Mouse (Mus musculus): Measurements from ENCODE around the gene BC005624. TPM values are rescaled to one million over a fixed set of nuclear protein-coding genes. Genes with fewer than 3 reads are reported as not detected.
"Not testable (repeated sequence)": the region's sequence is repeated elsewhere in the genome, so short reads cannot be mapped to it uniquely, and the experiment has no call there.

The BC005624 gene
- polyA plus RNA-seq, 1 experiment = 43.6 TPM

GRCm38 (mm10) chr2:30952457-30952823 lies 29.6 kb downstream of the BC005624 start:
- Histone ChIP-seq H3K4me1 (ENCODE audit: control insufficient read depth, insufficient read depth, low read length) (no peaks in the 10 kb centered on the region), H3K4me3 (ENCODE audit: low read depth, low read length) (peak overlapping the region; percentile 20), H3K9me3 (replicated peaks; ENCODE audit: control insufficient read depth, insufficient read depth, low read length, poor library complexity, severe bottlenecking) (peaks cover 8% of the 10 kb centered on the region; the same call in 1 of the 2 replicates), H3K36me3 (ENCODE audit: control insufficient read depth, insufficient read depth, low read length, poor library complexity, severe bottlenecking) (peaks cover 13% of the 10 kb centered on the region), H3K27ac (ENCODE audit: insufficient read depth, low read length) (peak overlapping the region; percentile 24; the same call in 1 of the 2 replicates), H3K9ac (ENCODE audit: low read depth, poor library complexity, severe bottlenecking) (peak overlapping the region; percentile 98; the same call in 1 of the 2 replicates), H3K27me3 (ENCODE audit: control insufficient read depth, insufficient read depth, low read length, poor library complexity, severe bottlenecking) (no peaks in the 10 kb centered on the region)
- TF ChIP-seq EP300 (IDR thresholded peaks at IDR 0.05; ENCODE audit: insufficient read depth, low read depth, low read length) (no peak), CTCF (IDR thresholded peaks at IDR 0.05; ENCODE audit: low read depth, low read length) (no peak), POLR2A (IDR thresholded peaks at IDR 0.05; ENCODE audit: insufficient read depth, low read length) (no peak)

GRCm38 (mm10) chr2:30942603-30943011 lies 39.4 kb downstream of the BC005624 start:
- H3K27ac ChIP-seq (ENCODE audit: insufficient read depth, low read length) = peak overlapping the region; percentile 29; the same call in 1 of the 2 replicates
- TF ChIP-seq EP300 (IDR thresholded peaks at IDR 0.05; ENCODE audit: insufficient read depth, low read depth, low read length) (peak; percentile 68; the same call in 1 of the 2 replicates), POLR2A (IDR thresholded peaks at IDR 0.05; ENCODE audit: insufficient read depth, low read length) (no peak), CTCF (IDR thresholded peaks at IDR 0.05; ENCODE audit: low read depth, low read length) (peak; percentile 99)
- H3K9me3 ChIP-seq (replicated peaks; ENCODE audit: control insufficient read depth, insufficient read depth, low read length, poor library complexity, severe bottlenecking) = no peaks in the 10 kb centered on the region
- H3K4me3 ChIP-seq (ENCODE audit: low read depth, low read length) = no peak overlapping the region
- H3K36me3 ChIP-seq (ENCODE audit: control insufficient read depth, insufficient read depth, low read length, poor library complexity, severe bottlenecking) = no peaks in the 10 kb centered on the region; the same call in 1 of the 2 replicates
- no peak overlapping the region for H3K9ac ChIP-seq (ENCODE audit: low read depth, poor library complexity, severe bottlenecking)
- H3K4me1 ChIP-seq (ENCODE audit: control insufficient read depth, insufficient read depth, low read length) = peaks cover 2% of the 10 kb centered on the region
- H3K27me3 ChIP-seq (ENCODE audit: control insufficient read depth, insufficient read depth, low read length, poor library complexity, severe bottlenecking) = no peaks in the 10 kb centered on the region

GRCm38 (mm10) chr2:30942116-30942515 lies 39.9 kb downstream of the BC005624 start:
- H3K36me3 ChIP-seq (ENCODE audit: control insufficient read depth, insufficient read depth, low read length, poor library complexity, severe bottlenecking); H3K9ac ChIP-seq (ENCODE audit: low read depth, poor library complexity, severe bottlenecking); H3K9me3 ChIP-seq (replicated peaks; ENCODE audit: control insufficient read depth, insufficient read depth, low read length, poor library complexity, severe bottlenecking); H3K4me1 ChIP-seq (ENCODE audit: control insufficient read depth, insufficient read depth, low read length); H3K4me3 ChIP-seq (ENCODE audit: low read depth, low read length); H3K27me3 ChIP-seq (ENCODE audit: control insufficient read depth, insufficient read depth, low read length, poor library complexity, severe bottlenecking): not testable (repeated sequence)
- TF ChIP-seq CTCF (IDR thresholded peaks at IDR 0.05; ENCODE audit: low read depth, low read length) = peak; percentile 10
- H3K27ac ChIP-seq (ENCODE audit: insufficient read depth, low read length) = 0 out of 2 replicates have a peak overlapping the region, but pooled peaks have one; percentile 17

DNA sequence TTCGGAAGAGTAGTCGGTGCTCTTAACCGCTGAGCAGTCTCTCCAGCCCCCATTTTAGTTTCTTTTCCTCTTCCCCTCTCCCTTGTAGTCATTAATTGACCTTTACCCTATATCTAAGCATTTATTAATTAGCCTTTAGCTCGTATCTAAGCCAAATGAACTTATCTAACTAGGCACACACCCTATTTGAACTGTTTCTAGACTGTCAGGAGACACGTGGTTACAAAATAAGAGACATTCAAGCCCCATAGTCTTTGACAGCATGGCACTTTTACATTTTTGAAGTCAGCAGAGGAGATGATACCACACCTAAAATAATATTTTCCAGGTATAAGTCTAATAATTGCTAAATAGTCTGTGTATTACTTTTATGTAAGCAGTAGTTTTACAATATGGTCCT lies 40.4 kb downstream of the BC005624 start:
- H3K9me3 ChIP-seq (replicated peaks; ENCODE audit: control insufficient read depth, insufficient read depth, low read length, poor library complexity, severe bottlenecking) = no peaks in the 10 kb centered on the region
- H3K4me3 ChIP-seq (ENCODE audit: low read depth, low read length) = no peak overlapping the region
- no peak overlapping the region for H3K27ac ChIP-seq (ENCODE audit: insufficient read depth, low read length)
- H3K27me3 ChIP-seq (ENCODE audit: control insufficient read depth, insufficient read depth, low read length, poor library complexity, severe bottlenecking) = no peaks in the 10 kb centered on the region
- TF ChIP-seq CTCF (IDR thresholded peaks at IDR 0.05; ENCODE audit: low read depth, low read length) (no peak), POLR2A (IDR thresholded peaks at IDR 0.05; ENCODE audit: insufficient read depth, low read length) (no peak), EP300 (IDR thresholded peaks at IDR 0.05; ENCODE audit: insufficient read depth, low read depth, low read length) (no peak)
- peaks cover 3% of the 10 kb centered on the region for H3K4me1 ChIP-seq (ENCODE audit: control insufficient read depth, insufficient read depth, low read length)
- H3K9ac ChIP-seq (ENCODE audit: low read depth, poor library complexity, severe bottlenecking) = no peak overlapping the region
- no peaks in the 10 kb centered on the region; the same call in 1 of the 2 replicates for H3K36me3 ChIP-seq (ENCODE audit: control insufficient read depth, insufficient read depth, low read length, poor library complexity, severe bottlenecking)

DNA sequence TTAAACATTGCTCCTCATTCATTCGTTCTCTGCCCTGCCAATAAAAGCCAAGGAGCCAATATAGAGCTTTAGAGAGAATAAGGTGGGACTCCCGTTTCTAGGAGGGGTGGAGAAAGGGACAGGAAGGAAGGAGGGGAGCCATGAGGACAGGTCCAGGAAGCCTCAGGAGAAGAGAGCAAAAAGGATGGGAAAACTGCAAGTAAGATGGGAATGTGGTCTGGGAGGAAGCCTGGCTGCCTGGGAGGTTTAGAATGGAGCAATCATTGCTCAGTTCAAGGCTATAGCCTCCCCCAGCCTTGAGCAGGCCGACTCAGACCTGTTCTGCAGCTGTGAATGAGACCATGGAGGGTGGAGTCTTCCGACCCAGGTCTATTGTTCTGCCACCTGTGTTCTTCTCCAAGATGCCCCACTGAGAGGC lies 43.4 kb downstream of the BC005624 start:
- peaks cover 6% of the 10 kb centered on the region for H3K4me1 ChIP-seq (ENCODE audit: control insufficient read depth, insufficient read depth, low read length)
- 0 out of 2 replicates have a peak overlapping the region, but pooled peaks have one; percentile 2 for H3K9ac ChIP-seq (ENCODE audit: low read depth, poor library complexity, severe bottlenecking)
- no peaks in the 10 kb centered on the region; the same call in 1 of the 2 replicates for H3K36me3 ChIP-seq (ENCODE audit: control insufficient read depth, insufficient read depth, low read length, poor library complexity, severe bottlenecking)
- H3K9me3 ChIP-seq (replicated peaks; ENCODE audit: control insufficient read depth, insufficient read depth, low read length, poor library complexity, severe bottlenecking) = no peaks in the 10 kb centered on the region
- peak overlapping the region; percentile 79 for H3K4me3 ChIP-seq (ENCODE audit: low read depth, low read length)
- H3K27me3 ChIP-seq (ENCODE audit: control insufficient read depth, insufficient read depth, low read length, poor library complexity, severe bottlenecking) = no peaks in the 10 kb centered on the region
- H3K27ac ChIP-seq (ENCODE audit: insufficient read depth, low read length) = peak overlapping the region; percentile 92
- TF ChIP-seq EP300 (IDR thresholded peaks at IDR 0.05; ENCODE audit: insufficient read depth, low read depth, low read length) (peak; percentile 77), POLR2A (IDR thresholded peaks at IDR 0.05; ENCODE audit: insufficient read depth, low read length) (peak; percentile 36), CTCF (IDR thresholded peaks at IDR 0.05; ENCODE audit: low read depth, low read length) (no peak)

DNA sequence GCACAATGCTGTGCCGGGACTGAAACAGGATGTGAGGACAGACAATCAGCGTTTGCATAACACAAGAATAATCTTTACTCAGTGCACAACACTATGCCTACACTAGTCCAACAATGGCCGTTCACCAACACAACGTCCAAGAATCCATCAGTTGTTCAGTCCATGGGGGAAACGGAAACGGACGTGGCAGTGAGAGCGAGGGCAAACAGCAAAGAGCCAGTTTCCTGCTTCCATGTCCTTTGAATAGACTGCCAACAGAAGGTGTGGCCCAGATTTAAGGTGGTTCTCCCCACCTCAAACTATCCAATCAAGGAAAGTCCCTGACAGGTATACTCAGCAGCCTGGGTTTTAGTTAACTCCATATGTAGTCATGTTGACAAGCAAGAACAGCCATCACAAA lies 44.3 kb downstream of the BC005624 start:
- H3K36me3 ChIP-seq (ENCODE audit: control insufficient read depth, insufficient read depth, low read length, poor library complexity, severe bottlenecking) = no peaks in the 10 kb centered on the region; the same call in 1 of the 2 replicates
- peak overlapping the region; percentile 92 for H3K27ac ChIP-seq (ENCODE audit: insufficient read depth, low read length)
- TF ChIP-seq CTCF (IDR thresholded peaks at IDR 0.05; ENCODE audit: low read depth, low read length) (no peak), EP300 (IDR thresholded peaks at IDR 0.05; ENCODE audit: insufficient read depth, low read depth, low read length) (peak; percentile 57; the same call in 1 of the 2 replicates), POLR2A (IDR thresholded peaks at IDR 0.05; ENCODE audit: insufficient read depth, low read length) (no peak)
- peak overlapping the region; percentile 73 for H3K4me3 ChIP-seq (ENCODE audit: low read depth, low read length)
- H3K9me3 ChIP-seq (replicated peaks; ENCODE audit: control insufficient read depth, insufficient read depth, low read length, poor library complexity, severe bottlenecking) = no peaks in the 10 kb centered on the region
- peak overlapping the region; percentile 6; the same call in 1 of the 2 replicates for H3K9ac ChIP-seq (ENCODE audit: low read depth, poor library complexity, severe bottlenecking)
- peaks cover 6% of the 10 kb centered on the region for H3K4me1 ChIP-seq (ENCODE audit: control insufficient read depth, insufficient read depth, low read length)
- H3K27me3 ChIP-seq (ENCODE audit: control insufficient read depth, insufficient read depth, low read length, poor library complexity, severe bottlenecking) = no peaks in the 10 kb centered on the region
